Mouse (Mus musculus) CH12.LX (cell line): Measurements from ENCODE around the gene Ncoa6. TPM values are rescaled to one million over a fixed set of nuclear protein-coding genes. Genes with fewer than 3 reads are reported as not detected.

Source experiments
- DNase-seq: peaks from one replicate; pipeline ENCODE4 v3.0.0-alpha.2; 2013; ENCODE audit errors: extremely low read depth
- H3K27ac ChIP-seq: 2 replicates; pipeline ENCODE4 v1.5.1; 2012; ENCODE audit warnings: low read depth, mild to moderate bottlenecking, control low read depth, moderate library complexity; ENCODE audit not compliant: insufficient read depth
- H3K27me3 ChIP-seq: replicated peaks from 2 replicates; pipeline ENCODE3; 2012; ENCODE audit warnings: inconsistent platforms
- H3K36me3 ChIP-seq, 2 experiments: replicated peaks in 1 of 2; 2 replicates each; pipeline versions ENCODE3 to v1.6.1; 2012; ENCODE audit warnings: inconsistent platforms in 1 of 2, low read length in 1 of 2, mild to moderate bottlenecking in 1 of 2, mixed read lengths in 1 of 2, moderate library complexity in 1 of 2; ENCODE audit not compliant: control insufficient read depth in 1 of 2, insufficient read depth in 1 of 2
- H3K4me1 ChIP-seq, 2 experiments: 2 replicates each; pipeline ENCODE4 v1.6.1; 2012; ENCODE audit warnings: inconsistent platforms in 1 of 2, moderate library complexity in 1 of 2; ENCODE audit not compliant: insufficient read depth in 2 of 2, control insufficient read depth in 1 of 2
- H3K4me2 ChIP-seq: 2 replicates; pipeline ENCODE4 v1.6.1; 2012; ENCODE audit warnings: low read depth, mild to moderate bottlenecking, control low read depth; ENCODE audit not compliant: poor library complexity, insufficient read depth, severe bottlenecking
- H3K4me3 ChIP-seq, 3 experiments: fragments of 150-350 bp in 1 of 3; sonication (generic) in 1 of 3; replicated peaks in 1 of 3; 2 replicates each; pipeline versions ENCODE3 to v1.5.1; 2011 to 2012; ENCODE audit warnings: low read depth in 2 of 3, low read length in 2 of 3, mild to moderate bottlenecking in 2 of 3, moderate library complexity in 2 of 3, control low read depth in 1 of 3, improper control_type of control experiment in 1 of 3, inconsistent platforms in 1 of 3, mixed read lengths in 1 of 3; ENCODE audit not compliant: poor library complexity in 1 of 3
- H3K79me2 ChIP-seq: replicated peaks from 2 replicates; pipeline ENCODE4 v1.6.1; 2012; ENCODE audit warnings: mild to moderate bottlenecking, moderate library complexity; ENCODE audit not compliant: control insufficient read depth, poor library complexity, insufficient read depth, severe bottlenecking; ENCODE audit errors: extremely low read depth
- H3K9ac ChIP-seq: 2 replicates; pipeline ENCODE4 v1.6.1; 2012; ENCODE audit warnings: low read depth, mild to moderate bottlenecking, control low read depth, moderate library complexity; ENCODE audit not compliant: insufficient read depth
- H3K9me3 ChIP-seq: replicated peaks from 2 replicates; pipeline ENCODE3; 2012; ENCODE audit warnings: low read length, inconsistent platforms, mixed read lengths
- BHLHE40 ChIP-seq: IDR thresholded peaks from 2 replicates; pipeline ENCODE4 v1.6.1; 2011; ENCODE audit warnings: mild to moderate bottlenecking, low read depth, low read length, improper control_type of control experiment
- CHD1 ChIP-seq: IDR thresholded peaks from 2 replicates; pipeline ENCODE4 v1.6.1; 2012; ENCODE audit warnings: low read depth, low read length, improper control_type of control experiment, inconsistent platforms
- ELF1 ChIP-seq: IDR thresholded peaks from 2 replicates; pipeline ENCODE4 v1.6.1; 2014; ENCODE audit warnings: low read depth, mild to moderate bottlenecking, inconsistent platforms, low read length, improper control_type of control experiment
- EP300 ChIP-seq: IDR thresholded peaks from 2 replicates; pipeline ENCODE4 v1.6.1; 2011; ENCODE audit warnings: low read length, improper control_type of control experiment
- ETS1 ChIP-seq: conservative IDR thresholded peaks from 2 replicates; pipeline ENCODE4 v1.6.1; 2012; ENCODE audit warnings: low read depth, mild to moderate bottlenecking, inconsistent platforms, low read length, improper control_type of control experiment, moderate library complexity
- IRF4 ChIP-seq: IDR thresholded peaks from 2 replicates; pipeline ENCODE4 v1.6.1; 2014; ENCODE audit warnings: low read depth, mild to moderate bottlenecking, inconsistent platforms, low read length, improper control_type of control experiment
- JUN ChIP-seq: IDR thresholded peaks from 2 replicates; pipeline ENCODE4 v1.6.1; 2011; ENCODE audit warnings: low read depth, mild to moderate bottlenecking, low read length, improper control_type of control experiment, moderate library complexity; ENCODE audit not compliant: insufficient read depth
- JUND ChIP-seq: conservative IDR thresholded peaks from 2 replicates; pipeline ENCODE4 v1.6.1; 2011; ENCODE audit warnings: low read depth, low read length, improper control_type of control experiment
- MAX ChIP-seq: IDR thresholded peaks from 2 replicates; pipeline ENCODE4 v1.6.1; 2011; ENCODE audit warnings: low read length, improper control_type of control experiment
- MEF2A ChIP-seq: IDR thresholded peaks from 2 replicates; pipeline ENCODE4 v1.6.1; 2014; ENCODE audit warnings: low read depth, mild to moderate bottlenecking, inconsistent platforms, low read length, improper control_type of control experiment, borderline replicate concordance
- MXI1 ChIP-seq: IDR thresholded peaks from 2 replicates; pipeline ENCODE4 v1.6.1; 2011; ENCODE audit warnings: mild to moderate bottlenecking, low read depth, low read length, improper control_type of control experiment
- MYC ChIP-seq: IDR thresholded peaks from 2 replicates; pipeline ENCODE4 v1.6.1; 2011; ENCODE audit warnings: low read depth, mild to moderate bottlenecking, improper control_type of control experiment, low read length
- POLR2AphosphoS2 ChIP-seq: IDR thresholded peaks from 2 replicates; pipeline ENCODE4 v1.6.1; 2011; ENCODE audit warnings: low read depth, low read length, improper control_type of control experiment
- RAD21 ChIP-seq: IDR thresholded peaks from 2 replicates; pipeline ENCODE4 v1.6.1; 2011; ENCODE audit warnings: low read depth, mild to moderate bottlenecking, low read length, improper control_type of control experiment, moderate library complexity
- TCF12 ChIP-seq: IDR thresholded peaks from 2 replicates; pipeline ENCODE4 v1.6.1; 2014; ENCODE audit warnings: low read depth, mild to moderate bottlenecking, inconsistent platforms, low read length, improper control_type of control experiment
- ZKSCAN1 ChIP-seq: IDR thresholded peaks from 2 replicates; pipeline ENCODE4 v1.6.1; 2012; ENCODE audit warnings: low read depth, inconsistent platforms, low read length, improper control_type of control experiment, borderline replicate concordance
- ZMIZ1 ChIP-seq: IDR thresholded peaks from 2 replicates; pipeline ENCODE4 v1.6.1; 2012; ENCODE audit warnings: low read depth, mild to moderate bottlenecking, inconsistent platforms, low read length, improper control_type of control experiment
- dilution Hi-C: fragments of 300-500 bp; cut with MboI; formaldehyde crosslinking; loops from 2 replicates; pipeline ENCODE4 v1.14.3; 2020; ENCODE audit warnings: low sequenced_read_pairs; ENCODE audit not compliant: extremely low pct_unique_long_range_greater_than_20kb, extremely low pct_ligation_motif_present
- in situ Hi-C: fragments of 300-500 bp; cut with MboI; formaldehyde crosslinking; loops from 3 replicates; pipeline ENCODE4 v1.14.3; 2019; ENCODE audit warnings: low sequenced_read_pairs, low pct_ligation_motif_present, low pct_unique_long_range_greater_than_20kb, mixed read lengths
- polyA plus RNA-seq: library from polyadenylated mRNA; unstranded; fragments of >175 nt; gene quantifications from 2 replicates; pipeline ENCODE4 v1.2.1, GENCODE M21; 2012; ENCODE audit warnings: low read depth; ENCODE audit not compliant: insufficient read length
- total RNA-seq, 2 experiments: library from RNA; depleted of rRNA; stranded (reverse); fragments of 300-350 nt in 1 of 2; fragments of >200 nt in 1 of 2; gene quantifications; 2 replicates each; pipeline ENCODE4 v1.2.3; 2012 to 2014

Ncoa6 gene
- total and polyA plus RNA-seq, 3 experiments: 5.4 to 20.6 (median 5.9) TPM

- no peak for TF ChIP-seq POLR2AphosphoS2
- DNase-seq: no peak
Measured at GRCm38 (mm10) chr2:155420911-155421310, 52.8 kb downstream of the Ncoa6 start.

GRCm38 (mm10) chr2:155404635-155405034, 69.1 kb downstream of the Ncoa6 start:
- Histone ChIP-seq H3K27ac (peak overlapping the region; percentile 78), H3K9ac (no peak overlapping the region), H3K4me3 (no peak overlapping the region), H3K36me3 (peaks cover 23 to 55% of the 10 kb centered on the region in 2 experiments), H3K4me2 (no peak overlapping the region), H3K9me3 (no peaks in the 10 kb centered on the region), H3K27me3 (no peaks in the 10 kb centered on the region), H3K79me2 (no peaks in the 10 kb centered on the region), H3K4me1 (peaks cover 17 to 46% of the 10 kb centered on the region in 2 experiments)
- in situ Hi-C loops (no loop called here), dilution Hi-C loops (no loop called here)
- no peak for TF ChIP-seq ZKSCAN1
- TF ChIP-seq JUN: peak; percentile 88
- peak; percentile 96 for TF ChIP-seq MYC
- peak; percentile 23; the same call in 1 of the 2 replicates for TF ChIP-seq CHD1
- no peak for TF ChIP-seq ZMIZ1
- TF ChIP-seq MAX: peak; percentile 88
- peak; percentile 54; the same call in 1 of the 2 replicates for TF ChIP-seq MXI1
- TF ChIP-seq BHLHE40: peak; percentile 92
- no peak for TF ChIP-seq RAD21
- peak; percentile 92 for TF ChIP-seq EP300
- TF ChIP-seq IRF4: peak; percentile 93
- peak; percentile 61; the same call in 1 of the 2 replicates for TF ChIP-seq ELF1
- peak; percentile 84 for TF ChIP-seq ETS1
- TF ChIP-seq TCF12: 0 out of 2 replicates have a peak, but pooled peaks have one; percentile 6
- no peak for TF ChIP-seq MEF2A
- peak; percentile 84 for TF ChIP-seq JUND
- DNase-seq: peak; percentile 85

More at GRCm38 (mm10) chr2:155420911-155421310, 52.8 kb downstream of the Ncoa6 start:
- Histone ChIP-seq H3K27ac (no peak overlapping the region), H3K4me1 (no peaks in the 10 kb centered on the region), H3K4me2 (no peak overlapping the region), H3K36me3 (peaks cover 26 to 55% of the 10 kb centered on the region in 2 experiments), H3K4me3 (no peak overlapping the region), H3K9me3 (no peaks in the 10 kb centered on the region), H3K79me2 (no peaks in the 10 kb centered on the region), H3K27me3 (no peaks in the 10 kb centered on the region), H3K9ac (no peak overlapping the region)
- in situ Hi-C loops (no loop called here), dilution Hi-C loops (no loop called here)
